Mouse (Mus musculus) lung, postnatal 0 days (tissue): Measurements from ENCODE around the gene Tenm1.

Experiments
- CTCF ChIP-seq: IDR thresholded peaks from 2 replicates; pipeline ENCODE4 v1.5.1; 2016; ENCODE audit warnings: antibody characterized with exemption, mild to moderate bottlenecking
- EP300 ChIP-seq: IDR thresholded peaks from 2 replicates; pipeline ENCODE4 v1.6.1; 2016; ENCODE audit warnings: antibody characterized with exemption, mild to moderate bottlenecking, control low read depth

- TF ChIP-seq CTCF, result no peak
- no peak for TF ChIP-seq EP300
Observed at GRCm38 (mm10) chrX:42580521-42580920, 848.4 kb downstream of the Tenm1 start.
